Mouse (Mus musculus) urinary bladder, postnatal 10 days (tissue): ENCODE results near the gene Upb1.
"Not testable (repeated sequence)": the region's sequence is repeated elsewhere in the genome, so short reads cannot be mapped to it uniquely, and the experiment has no call there.

Source experiments
- DNase-seq: peaks from one replicate; pipeline ENCODE4 v3.0.0; 2022; ENCODE audit warnings: low spot score

The Upb1 gene

GRCm38 (mm10) chr10:75400958-75401357 lies at the start of gene Upb1:
Gene Upb1 (plus strand): TSS chr10:75401115.
- no peak for DNase-seq

DNA sequence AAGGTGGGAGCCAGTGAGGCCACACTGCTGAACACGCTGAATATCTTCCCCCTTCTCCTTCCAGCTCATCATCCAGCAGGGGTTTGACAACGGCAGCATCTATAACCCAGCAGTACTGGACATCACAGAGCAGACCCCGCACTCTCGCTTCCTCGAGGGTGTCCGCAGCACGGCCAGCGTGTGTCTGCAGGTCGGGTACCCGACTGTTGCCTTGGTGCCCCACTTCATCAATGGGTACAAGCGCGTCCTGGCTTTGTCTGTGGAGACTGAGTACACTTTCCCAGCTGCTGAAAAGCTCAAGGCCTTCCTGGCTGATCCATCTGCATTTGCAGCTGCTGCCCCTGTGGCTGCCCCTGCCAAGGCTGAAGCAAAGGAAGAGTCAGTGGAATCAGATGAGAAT lies 48.4 kb upstream of the Upb1 start:
- no peak for DNase-seq

GRCm38 (mm10) chr10:75353838-75354241 lies 47.1 kb upstream of the Upb1 start:
- not testable (repeated sequence) for DNase-seq

DNA sequence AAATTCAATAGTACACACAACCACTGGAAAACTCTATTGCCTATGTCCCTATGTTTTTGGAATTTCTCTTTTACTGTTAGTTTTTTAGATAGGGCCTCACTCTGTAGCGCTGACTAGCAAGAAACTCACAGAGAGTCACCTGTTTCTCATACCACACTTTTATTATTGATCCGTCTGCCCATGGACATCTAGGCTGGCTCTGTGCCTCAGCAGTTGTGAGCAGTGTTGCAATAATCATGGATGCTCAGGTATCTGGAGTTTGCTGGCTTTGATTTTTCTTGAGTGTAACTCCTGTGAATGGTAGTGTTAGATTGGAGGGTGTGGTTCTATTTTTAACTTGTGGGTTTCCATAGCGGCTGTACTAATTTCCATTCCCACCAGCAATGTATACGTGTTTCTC lies 45.6 kb upstream of the Upb1 start:
- no peak for DNase-seq

DNA sequence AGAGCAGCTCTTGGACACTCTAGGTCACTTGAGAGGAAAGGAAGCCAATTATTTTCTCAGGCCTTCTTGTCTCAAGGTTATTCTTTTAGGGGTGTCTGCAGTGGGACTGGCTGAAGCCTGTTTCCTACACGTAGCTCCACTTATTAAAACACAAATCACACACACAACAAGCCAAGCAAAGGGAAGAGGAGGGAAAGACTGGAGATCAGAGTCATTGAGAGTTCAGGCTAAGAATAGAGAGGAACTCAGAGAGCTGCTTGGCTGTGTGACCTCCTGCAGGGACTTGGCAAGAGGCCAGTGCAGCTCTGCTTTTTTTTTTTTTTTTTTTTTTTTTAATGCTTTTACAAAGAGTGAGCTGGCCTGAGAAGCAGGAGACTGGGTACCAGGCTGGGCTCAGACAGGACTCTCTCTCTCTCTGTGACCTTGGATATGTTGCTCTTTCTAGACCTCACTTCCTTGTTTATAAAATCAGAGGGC lies 36.7 kb upstream of the Upb1 start:
- DNase-seq: not testable (repeated sequence)

DNA sequence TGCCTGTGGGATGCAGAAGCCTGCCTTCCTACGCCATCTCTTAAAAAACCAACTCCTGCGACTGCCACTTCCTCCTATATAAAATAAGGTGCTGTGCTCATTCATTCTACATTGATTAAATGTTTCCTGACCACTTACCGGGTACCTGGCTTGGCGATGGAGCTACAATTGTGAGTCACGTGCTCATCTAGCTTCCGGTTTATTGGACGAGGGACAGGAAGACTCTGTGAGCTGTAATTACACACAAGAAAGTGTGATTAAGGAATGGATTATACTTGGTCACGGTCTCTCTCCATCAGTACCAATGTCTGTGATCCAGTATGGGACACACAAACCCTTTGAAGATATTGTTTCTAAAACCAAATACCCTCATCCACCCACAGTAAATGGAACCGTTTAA lies 36.1 kb upstream of the Upb1 start:
- DNase-seq: no peak

DNA sequence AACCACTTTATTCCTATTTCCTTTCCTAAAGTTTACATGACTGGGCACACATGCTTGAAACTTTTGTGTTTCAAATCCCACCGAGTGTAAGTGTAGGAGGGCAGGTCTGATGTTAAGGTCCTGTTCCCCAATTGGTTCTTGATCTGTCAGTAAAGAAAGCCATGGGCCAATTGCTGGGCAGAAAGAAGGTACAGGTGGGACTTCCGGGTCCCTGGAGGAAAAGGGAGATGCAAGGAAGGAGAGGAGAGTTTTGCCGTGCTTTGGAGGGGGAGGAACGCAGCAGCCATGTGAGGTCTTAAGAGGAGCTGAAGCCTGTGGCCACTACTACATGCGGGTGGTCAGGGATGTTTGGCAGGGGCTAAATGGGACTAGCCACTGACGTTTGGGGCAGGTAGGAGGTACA lies 35.7 kb upstream of the Upb1 start:
- DNase-seq: no peak

- DNase-seq: not testable (repeated sequence)
These were observed 27.1 kb upstream of the Upb1 start for GRCm38 (mm10) chr10:75373655-75374351.

- DNase-seq: no peak
These were observed 22.2 kb upstream of the Upb1 start for GRCm38 (mm10) chr10:75378688-75379087.

GRCm38 (mm10) chr10:75390156-75390555 lies 10.8 kb upstream of the Upb1 start:
- no peak for DNase-seq

DNA sequence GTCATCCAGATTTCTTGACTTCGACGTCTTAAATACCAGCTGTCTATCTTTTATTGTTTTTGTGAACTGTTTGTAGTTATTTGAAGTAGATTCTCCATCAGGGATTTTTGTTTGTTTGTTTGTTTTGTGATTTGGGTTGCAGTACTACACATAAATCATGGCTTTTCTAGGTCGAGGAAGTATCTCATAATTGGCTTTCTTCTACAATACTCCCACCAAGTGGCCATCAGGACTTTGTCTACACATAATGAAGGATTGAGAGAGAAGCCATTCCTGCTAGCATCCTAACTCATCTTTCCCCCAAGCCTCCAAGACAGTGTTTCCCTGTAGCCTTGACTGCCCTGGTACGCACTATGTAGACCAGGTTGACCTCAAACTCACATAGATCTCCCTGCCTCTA lies 10.1 kb upstream of the Upb1 start:
- DNase-seq: no peak

GRCm38 (mm10) chr10:75394796-75395195 lies 6.1 kb upstream of the Upb1 start:
- DNase-seq: no peak

DNA sequence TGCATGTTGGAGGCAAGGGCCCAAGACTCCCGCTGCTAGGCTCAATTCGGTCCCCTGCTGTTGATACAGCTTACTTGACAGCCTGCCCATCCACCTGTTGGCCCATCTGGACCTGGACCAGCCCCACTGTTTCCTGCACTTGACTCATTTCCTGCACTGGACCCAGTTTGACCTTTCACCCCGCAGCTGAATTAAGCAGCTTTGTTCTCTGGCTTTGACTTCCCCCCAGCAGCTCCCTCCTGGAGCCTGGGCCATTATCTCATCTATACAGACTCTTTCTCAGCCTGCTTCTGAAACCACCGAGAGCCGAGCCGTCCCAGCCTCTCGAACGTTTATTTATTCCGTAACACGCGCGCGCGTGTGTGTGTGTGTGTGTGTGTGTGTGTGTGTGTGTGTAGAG lies 3.9 kb upstream of the Upb1 start:
- no peak for DNase-seq

- no peak for DNase-seq
These were observed 5.0 kb downstream of the Upb1 start for GRCm38 (mm10) chr10:75405916-75406315.

- DNase-seq: no peak
These were observed 5.8 kb downstream of the Upb1 start for GRCm38 (mm10) chr10:75406755-75407154.

DNA sequence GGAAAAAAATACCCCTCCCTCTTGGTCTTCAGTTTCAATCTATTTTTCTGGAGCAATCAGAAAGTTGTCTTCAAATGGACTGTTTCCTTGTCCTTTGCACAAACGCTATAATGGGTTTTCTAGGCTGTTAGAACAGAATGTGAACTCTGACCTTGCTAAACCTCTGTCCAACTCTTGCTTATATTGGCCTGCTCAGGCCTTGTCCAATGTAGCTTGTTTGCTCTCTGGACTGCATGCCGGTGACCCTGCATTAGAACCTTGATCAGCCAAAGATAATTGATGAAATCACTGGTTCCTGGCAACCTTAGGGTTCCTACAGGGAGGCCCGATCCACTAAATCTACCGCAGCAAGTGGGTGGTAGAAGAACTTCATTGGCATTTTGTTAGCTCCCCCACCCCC lies 6.8 kb downstream of the Upb1 start:
- DNase-seq: no peak

DNA sequence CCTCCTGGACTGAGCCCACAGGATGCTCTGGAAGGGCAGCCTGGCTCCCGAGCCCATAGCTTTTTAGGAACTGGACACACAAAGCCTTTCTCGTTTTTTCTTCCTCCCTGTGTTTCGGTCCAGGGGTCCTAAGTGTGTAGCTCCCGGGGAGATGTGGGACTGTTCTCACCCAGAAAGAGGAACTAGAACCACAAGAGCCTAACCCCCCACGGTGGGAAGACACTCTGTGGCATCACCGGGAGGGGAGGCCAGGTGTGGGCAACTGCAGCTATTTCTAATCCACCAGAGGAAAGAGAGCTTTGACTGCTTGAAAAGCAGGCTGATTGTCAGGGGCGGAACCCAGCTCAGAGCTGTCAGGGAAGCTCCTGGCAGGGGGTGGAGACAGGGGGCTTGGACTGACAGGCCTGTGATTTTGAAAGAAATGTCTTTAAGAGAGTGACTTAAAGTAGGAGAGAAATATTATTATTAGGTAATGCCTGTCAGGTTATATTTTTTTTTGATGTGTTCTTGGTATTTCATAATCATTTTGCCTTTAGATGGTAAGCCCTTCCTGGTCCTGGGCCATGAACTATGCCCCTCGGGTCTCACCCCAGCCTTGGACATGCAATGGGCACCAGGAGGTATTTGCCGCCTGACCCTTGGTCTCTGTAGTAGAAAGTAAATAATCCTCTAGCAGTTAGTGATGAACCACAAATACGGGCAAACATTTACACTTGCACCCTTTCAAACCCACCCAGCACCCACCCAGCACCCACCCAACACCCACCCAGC lies 10.6 kb downstream of the Upb1 start:
- not testable (repeated sequence) for DNase-seq

GRCm38 (mm10) chr10:75412114-75413103 lies 11.5 kb downstream of the Upb1 start:
- DNase-seq: no peak

GRCm38 (mm10) chr10:75414925-75415324 lies 14.0 kb downstream of the Upb1 start:
- no peak for DNase-seq

- DNase-seq: no peak
These were observed 16.6 kb downstream of the Upb1 start for GRCm38 (mm10) chr10:75417363-75418042.

DNA sequence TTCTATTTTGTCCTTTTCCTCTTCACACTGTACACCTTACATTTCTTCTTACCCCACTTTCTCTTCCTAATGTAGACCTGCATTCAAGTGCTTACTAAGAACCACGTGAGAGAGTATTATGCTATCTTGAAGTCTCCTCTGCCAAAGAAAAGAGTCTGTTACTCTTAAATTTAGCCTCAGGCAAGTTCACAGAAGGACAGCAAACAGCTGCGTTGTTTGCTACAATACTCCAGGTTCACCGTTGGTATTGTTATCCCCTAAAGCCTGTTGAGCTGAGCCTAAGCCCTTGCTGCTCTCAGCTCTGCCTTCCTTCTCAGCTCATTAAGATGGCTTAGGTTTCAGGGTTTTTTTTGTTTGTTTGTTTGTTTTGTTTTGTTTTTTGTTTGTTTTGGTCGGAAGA lies 17.8 kb downstream of the Upb1 start:
- no peak for DNase-seq

GRCm38 (mm10) chr10:75424498-75424901 lies 23.6 kb downstream of the Upb1 start:
- no peak for DNase-seq
